Mouse (Mus musculus) liver, adult 2 months (tissue): Measurements from ENCODE around the gene Map3k1.

ENCODE experiments used
- CTCF ChIP-seq: fragments of 200-500 bp; IDR thresholded peaks from 2 replicates; pipeline ENCODE4 v1.5.1; 2011; ENCODE audit warnings: low read depth, low read length, control low read depth
- POLR2A ChIP-seq: fragments of 200-500 bp; IDR thresholded peaks from 2 replicates; pipeline ENCODE4 v1.6.1; 2011; ENCODE audit warnings: low read length, control low read depth; ENCODE audit not compliant: insufficient read depth; ENCODE audit errors: extremely low read depth

DNA sequence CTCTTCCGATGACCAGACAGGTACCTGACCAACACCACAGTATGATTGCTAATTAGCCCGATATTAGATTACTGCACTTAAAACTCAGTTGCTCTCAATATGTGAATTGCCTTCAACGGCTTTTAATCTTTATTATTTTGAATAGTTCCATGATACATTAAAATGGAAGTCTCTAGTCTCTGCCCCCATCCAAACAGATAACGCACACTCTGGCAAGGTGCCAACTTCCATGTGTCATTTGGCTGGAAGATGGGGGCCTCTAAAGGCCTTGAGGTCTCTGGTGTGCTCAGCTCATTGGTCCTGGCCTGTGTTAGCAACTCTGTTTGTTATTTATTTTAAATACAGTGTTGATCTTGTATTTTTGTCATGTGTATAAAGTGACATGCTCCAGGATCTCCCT lies 10.3 kb upstream of the Map3k1 start:
- TF ChIP-seq CTCF, result no peak
- no peak for TF ChIP-seq POLR2A
